Comparison of ENCODE assay signal across 8 mouse cellular contexts in genomic region chrX:75475182-75475644, GRCm38 (mm10). TPM values are rescaled to one million over a fixed set of nuclear protein-coding genes. Genes with fewer than 3 reads are reported as not detected.
DNase-seq lines count a peak whose midpoint lies in the region; ATAC-seq and TF ChIP-seq lines count a peak whose summit lies in the region.
"Not testable (repeated sequence)": the region's sequence is repeated elsewhere in the genome, so short reads cannot be mapped to it uniquely, and the experiment has no call there.

No protein-coding gene starts in this region.

- peak; percentile 97 for ATAC-seq in forebrain, embryonic 13.5 days
- ATAC-seq in heart, postnatal 0 days (ENCODE audit: insufficient read depth, low read depth): peak; percentile 69; the same call in 1 of the 2 replicates
- peak; percentile 75 for ATAC-seq in liver, embryonic 13.5 days (ENCODE audit: low read depth)
- ATAC-seq in stomach, embryonic 16.5 days (ENCODE audit: insufficient read depth, low FRiP score): peak; percentile 62; the same call in 1 of the 2 replicates

- WGBS in forebrain, embryonic 13.5 days: 20% methylated on average over 37 of the region's 37 CpGs
- WGBS in heart, postnatal 0 days: 15% methylated on average over 37 of the region's 37 CpGs
- 18% methylated on average over 37 of the region's 37 CpGs for WGBS in liver, embryonic 13.5 days (ENCODE audit: insufficient replicate concordance)
- WGBS in stomach, embryonic 16.5 days: 23% methylated on average over 37 of the region's 37 CpGs

- peak overlapping the region; percentile 54; the same call in 1 of the 2 replicates for H3K27ac ChIP-seq in forebrain, embryonic 13.5 days
- H3K27ac ChIP-seq in heart, postnatal 0 days (ENCODE audit: low read depth); liver, embryonic 13.5 days; stomach, embryonic 16.5 days (ENCODE audit: low read length): not testable (repeated sequence)

- not testable (repeated sequence) for H3K36me3 ChIP-seq in forebrain, embryonic 13.5 days (ENCODE audit: poor library complexity, severe bottlenecking); heart, postnatal 0 days (replicated peaks; ENCODE audit: control insufficient read depth, insufficient read depth, low read length); liver, embryonic 13.5 days; stomach, embryonic 16.5 days (ENCODE audit: control insufficient read depth, insufficient read depth, low read length)

- not testable (repeated sequence) for H3K27me3 ChIP-seq in forebrain, embryonic 13.5 days; heart, postnatal 0 days (ENCODE audit: control insufficient read depth, insufficient read depth, low read length); liver, embryonic 13.5 days; stomach, embryonic 16.5 days (ENCODE audit: control insufficient read depth, insufficient read depth, low read length)

- peak overlapping the region; percentile 39 for H3K4me3 ChIP-seq in forebrain, embryonic 13.5 days
- H3K4me3 ChIP-seq in heart, postnatal 0 days (ENCODE audit: low read depth, low read length): peak overlapping the region; percentile 38
- H3K4me3 ChIP-seq in liver, embryonic 13.5 days (replicated peaks): peak overlapping the region; percentile 47
- H3K4me3 ChIP-seq in stomach, embryonic 16.5 days (replicated peaks; ENCODE audit: low read length): peak overlapping the region; percentile 43

- TF ChIP-seq CTCF in heart, postnatal 0 days (IDR thresholded peaks at IDR 0.05; ENCODE audit: low read depth): not testable (repeated sequence)

- not testable (repeated sequence) for H3K9me3 ChIP-seq in forebrain, embryonic 13.5 days (replicated peaks); heart, postnatal 0 days (replicated peaks; ENCODE audit: control insufficient read depth, low read length); liver, embryonic 13.5 days (replicated peaks); stomach, embryonic 16.5 days (replicated peaks; ENCODE audit: control insufficient read depth, low read length)

- TF ChIP-seq EP300 in heart, postnatal 0 days (IDR thresholded peaks at IDR 0.05; ENCODE audit: low read depth): not testable (repeated sequence)

- H3K9ac ChIP-seq in forebrain, embryonic 13.5 days: peak overlapping the region; percentile 60; the same call in 1 of the 2 replicates
- not testable (repeated sequence) for H3K9ac ChIP-seq in heart, postnatal 0 days (replicated peaks; ENCODE audit: low read depth, low read length)
- H3K9ac ChIP-seq in liver, embryonic 13.5 days: peak overlapping the region; percentile 33; the same call in 1 of the 2 replicates
- peak overlapping the region; percentile 60 for H3K9ac ChIP-seq in stomach, embryonic 16.5 days (ENCODE audit: low read length)

- DNase-seq in CD4-positive, CD25-positive, alpha-beta regulatory T cell, adult 2 months (ENCODE audit: low read depth, low spot score): peak; percentile 38
- peak; percentile 65 for DNase-seq in cerebellum, adult 11 months
- peak; percentile 5 for DNase-seq in heart, postnatal 0 days (ENCODE audit: low spot score)
- DNase-seq in kidney, postnatal 25 days: peak; percentile 38 to 72
- peak; percentile 48 for DNase-seq in liver, embryonic 13.5 days
- DNase-seq in neural tube, embryonic 10.5 days (ENCODE audit: extremely low spot score, low spot score): peak; percentile 72

- not testable (repeated sequence) for H3K4me1 ChIP-seq in forebrain, embryonic 13.5 days; heart, postnatal 0 days (ENCODE audit: control insufficient read depth, insufficient read depth); liver, embryonic 13.5 days (replicated peaks); stomach, embryonic 16.5 days (ENCODE audit: control insufficient read depth, insufficient read depth, low read length)

- H3K4me2 ChIP-seq in forebrain, embryonic 13.5 days: peak overlapping the region; percentile 49
- peak overlapping the region; percentile 57 for H3K4me2 ChIP-seq in heart, postnatal 0 days (ENCODE audit: low read depth, low read length)
- H3K4me2 ChIP-seq in liver, embryonic 13.5 days: peak overlapping the region; percentile 60
- peak overlapping the region; percentile 53 for H3K4me2 ChIP-seq in stomach, embryonic 16.5 days (ENCODE audit: low read depth, low read length)

RNA-seq across cellular contexts. Expression of gene Vbp1, which starts 38.9 kb away (rescaled TPM):
- polyA plus RNA-seq in forebrain, embryonic 13.5 days (2015; fragmentation: Nextera tagmentation; extraction: Ambion mirVana): 323 and 332 TPM in 2 replicates
- total RNA-seq in heart, postnatal 0 days (2014; rRNA removed; ENCODE audit: low replicate concordance): 65.4 and 70.6 TPM in 2 replicates
- 146 and 148 TPM in 2 replicates for polyA plus RNA-seq in heart, postnatal 0 days (2015; fragmentation: Nextera tagmentation; extraction: Ambion mirVana)
- 142 and 166 TPM in 2 replicates for polyA plus RNA-seq in liver, embryonic 13.5 days (2015; fragmentation: Nextera tagmentation; extraction: Ambion mirVana)
- 145 and 159 TPM in 2 replicates for polyA plus RNA-seq in stomach, embryonic 16.5 days (2015; fragmentation: Nextera tagmentation; extraction: Ambion mirVana)

RNA-seq across cellular contexts. Expression of gene Brcc3, which starts 58.8 kb away (rescaled TPM):
- 70.4 and 75.5 TPM in 2 replicates for polyA plus RNA-seq in forebrain, embryonic 13.5 days (2015; fragmentation: Nextera tagmentation; extraction: Ambion mirVana)
- total RNA-seq in heart, postnatal 0 days (2014; rRNA removed; ENCODE audit: low replicate concordance): 5.1 and 7.1 TPM in 2 replicates
- 41.4 and 42.4 TPM in 2 replicates for polyA plus RNA-seq in heart, postnatal 0 days (2015; fragmentation: Nextera tagmentation; extraction: Ambion mirVana)
- 45.2 and 47.7 TPM in 2 replicates for polyA plus RNA-seq in liver, embryonic 13.5 days (2015; fragmentation: Nextera tagmentation; extraction: Ambion mirVana)
- 60.9 and 62.2 TPM in 2 replicates for polyA plus RNA-seq in stomach, embryonic 16.5 days (2015; fragmentation: Nextera tagmentation; extraction: Ambion mirVana)

RNA-seq across cellular contexts. Expression of gene Mtcp1, which starts 58.8 kb away (rescaled TPM):
- polyA plus RNA-seq in forebrain, embryonic 13.5 days (2015; fragmentation: Nextera tagmentation; extraction: Ambion mirVana): 10.1 and 11.0 TPM in 2 replicates
- 12.4 and 16.2 TPM in 2 replicates for total RNA-seq in heart, postnatal 0 days (2014; rRNA removed; ENCODE audit: low replicate concordance)
- polyA plus RNA-seq in heart, postnatal 0 days (2015; fragmentation: Nextera tagmentation; extraction: Ambion mirVana): 3.8 and 4.7 TPM in 2 replicates
- 4.3 and 5.4 TPM in 2 replicates for polyA plus RNA-seq in liver, embryonic 13.5 days (2015; fragmentation: Nextera tagmentation; extraction: Ambion mirVana)
- polyA plus RNA-seq in stomach, embryonic 16.5 days (2015; fragmentation: Nextera tagmentation; extraction: Ambion mirVana): 10.9 and 11.0 TPM in 2 replicates

RNA-seq across cellular contexts. Expression of gene Cmc4, which starts 58.8 kb away (rescaled TPM):
- polyA plus RNA-seq in forebrain, embryonic 13.5 days (2015; fragmentation: Nextera tagmentation; extraction: Ambion mirVana): 26.1 and 26.2 TPM in 2 replicates
- 9.7 and 22.1 TPM in 2 replicates for total RNA-seq in heart, postnatal 0 days (2014; rRNA removed; ENCODE audit: low replicate concordance)
- 22.9 and 24.2 TPM in 2 replicates for polyA plus RNA-seq in heart, postnatal 0 days (2015; fragmentation: Nextera tagmentation; extraction: Ambion mirVana)
- 11.8 and 16.3 TPM in 2 replicates for polyA plus RNA-seq in liver, embryonic 13.5 days (2015; fragmentation: Nextera tagmentation; extraction: Ambion mirVana)
- polyA plus RNA-seq in stomach, embryonic 16.5 days (2015; fragmentation: Nextera tagmentation; extraction: Ambion mirVana): 23.1 and 25.2 TPM in 2 replicates

Comparison
In these comparisons a context has a peak if more than half of its experiments do, and no peak if none do; other contexts are left out.
1. DNase-seq: peak in every context shown above with its lines; median percentile 72 in neural tube, embryonic 10.5 days; 65 in cerebellum, adult 11 months; 55 in kidney, postnatal 25 days; 48 in liver, embryonic 13.5 days; 38 in CD4-positive, CD25-positive, alpha-beta regulatory T cell, adult 2 months; 5 in heart, postnatal 0 days.